Mouse (Mus musculus) naive thymus-derived CD4-positive, alpha-beta T cell, adult 5 months (primary cell): ENCODE measurements around the gene Emx2. TPM values are rescaled to one million over a fixed set of nuclear protein-coding genes. Genes with fewer than 3 reads are reported as not detected.

Experiments
- polyA plus RNA-seq: library from polyadenylated mRNA; unstranded; fragments of 100-300 nt; shearing (Covaris generic); gene quantifications from one replicate; pipeline ENCODE4 v1.2.1, GENCODE M21; 2017

Gene Emx2
- not detected for polyA plus RNA-seq

GRCm38 (mm10) chr19:59457951-59458742 is at the start of gene Emx2:
Gene Emx2 (plus strand): TSS chr19:59458372.

Other genes with a start within 250 kb of the Emx2 start
- gene Kcnk18, start 239.2 kb upstream of the Emx2 start, polyA plus RNA-seq: not detected
- gene Slc18a2, start 197.5 kb upstream of the Emx2 start, polyA plus RNA-seq: 4.0 TPM
- gene Rps12-ps3, start 136.1 kb upstream of the Emx2 start, polyA plus RNA-seq: 138 TPM
- gene Pdzd8, start 112.6 kb upstream of the Emx2 start, polyA plus RNA-seq: 33.2 TPM